Mouse (Mus musculus): ENCODE measurements around the gene Zbtb8os.
"Not testable (repeated sequence)": the region's sequence is repeated elsewhere in the genome, so short reads cannot be mapped to it uniquely, and the experiment has no call there.

Gene Zbtb8os

DNA sequence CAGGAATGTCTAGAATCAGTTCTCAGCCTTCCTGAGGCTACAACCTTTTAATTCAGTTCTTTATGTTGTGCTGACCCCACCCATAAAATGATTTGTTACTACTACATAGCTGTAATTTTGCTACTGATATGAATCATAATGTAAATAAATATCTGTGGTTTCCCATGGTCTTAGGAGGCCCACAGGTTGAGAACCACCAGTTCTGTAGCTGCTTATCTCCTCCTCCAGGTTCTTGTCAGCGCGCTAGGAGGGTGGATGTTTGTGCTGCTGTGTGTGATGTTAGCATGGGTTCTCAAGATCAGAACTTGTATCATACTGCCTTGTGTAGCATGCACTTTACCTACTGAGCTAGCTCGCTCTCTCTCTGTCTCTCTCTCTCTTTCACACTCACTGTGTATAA is 4.2 kb downstream of the Zbtb8os start:
- Histone ChIP-seq H3K4me3 (replicated peaks; ENCODE audit: low read length) (no peak overlapping the region), H3K36me3 (ENCODE audit: insufficient read depth, low read length) (peaks cover 70% of the 10 kb centered on the region), H3K4me1 (replicated peaks; ENCODE audit: low read depth, low read length) (peaks cover 14% of the 10 kb centered on the region), H3K9me3 (ENCODE audit: low read length) (no peaks in the 10 kb centered on the region), H3K27me3 (ENCODE audit: insufficient read depth, low read length) (no peaks in the 10 kb centered on the region)
- no peak for TF ChIP-seq POU5F1 (IDR thresholded peaks at IDR 0.05; ENCODE audit: borderline replicate concordance, low read length)
- no peak for TF ChIP-seq NANOG (IDR thresholded peaks at IDR 0.05; ENCODE audit: borderline replicate concordance, low read length)
- TF ChIP-seq CTCF (conservative IDR thresholded peaks at IDR 0.05; ENCODE audit: low read length) = no peak

DNA sequence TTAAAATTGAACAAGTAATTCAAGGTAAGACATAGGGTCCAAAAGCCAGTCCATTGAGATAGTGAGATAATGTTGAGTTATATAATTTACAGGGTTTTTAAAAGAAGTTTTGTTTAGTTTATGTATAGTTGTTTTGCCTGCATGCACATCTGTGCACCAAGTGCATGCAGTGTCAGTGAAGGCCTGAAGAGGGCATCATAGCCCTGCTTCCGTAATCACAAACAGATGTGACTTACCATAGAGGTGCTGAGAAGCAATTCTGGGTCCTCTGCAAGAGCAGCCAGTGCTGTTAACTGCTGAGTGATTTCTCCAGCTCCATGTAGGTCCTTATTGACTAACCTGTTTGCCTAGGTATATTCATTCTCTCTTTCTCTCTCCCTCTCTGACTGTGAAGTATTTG is 6.4 kb downstream of the Zbtb8os start:
- H3K4me1 ChIP-seq (replicated peaks; ENCODE audit: low read depth, low read length) = peaks cover 20% of the 10 kb centered on the region
- no peak for TF ChIP-seq POU5F1 (IDR thresholded peaks at IDR 0.05; ENCODE audit: borderline replicate concordance, low read length)
- TF ChIP-seq NANOG (IDR thresholded peaks at IDR 0.05; ENCODE audit: borderline replicate concordance, low read length) = no peak
- no peaks in the 10 kb centered on the region for H3K9me3 ChIP-seq (ENCODE audit: low read length)
- H3K27me3 ChIP-seq (ENCODE audit: insufficient read depth, low read length) = no peaks in the 10 kb centered on the region
- H3K36me3 ChIP-seq (ENCODE audit: insufficient read depth, low read length) = peaks cover 83% of the 10 kb centered on the region
- H3K4me3 ChIP-seq (replicated peaks; ENCODE audit: low read length) = no peak overlapping the region

DNA sequence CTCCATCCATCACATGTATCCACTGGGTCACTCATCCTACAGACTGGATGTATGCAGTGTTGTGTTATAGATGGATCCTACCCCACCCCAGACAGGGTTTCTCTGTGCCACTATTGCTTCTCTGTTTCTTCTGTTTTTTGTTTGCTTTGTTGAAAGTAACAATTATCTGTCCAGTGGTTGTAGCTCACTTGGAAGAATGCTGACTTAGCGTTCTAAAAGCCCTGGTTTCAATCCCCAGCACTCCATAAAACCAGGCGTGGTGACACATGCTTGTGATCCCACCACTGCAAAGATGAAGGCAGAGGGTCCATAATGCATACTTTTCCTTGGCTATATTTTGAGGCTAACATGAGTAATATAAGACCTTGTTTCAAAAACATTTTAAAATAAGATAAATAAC is 7.2 kb downstream of the Zbtb8os start:
- Histone ChIP-seq H3K4me1 (replicated peaks; ENCODE audit: low read depth, low read length) (peaks cover 12% of the 10 kb centered on the region), H3K27me3 (ENCODE audit: insufficient read depth, low read length) (no peaks in the 10 kb centered on the region), H3K36me3 (ENCODE audit: insufficient read depth, low read length) (peaks cover 78% of the 10 kb centered on the region), H3K9me3 (ENCODE audit: low read length) (no peaks in the 10 kb centered on the region), H3K4me3 (replicated peaks; ENCODE audit: low read length) (no peak overlapping the region)
- no peak for TF ChIP-seq POU5F1 (IDR thresholded peaks at IDR 0.05; ENCODE audit: borderline replicate concordance, low read length)
- no peak for TF ChIP-seq CTCF (conservative IDR thresholded peaks at IDR 0.05; ENCODE audit: low read length)
- TF ChIP-seq NANOG (IDR thresholded peaks at IDR 0.05; ENCODE audit: borderline replicate concordance, low read length) = no peak

DNA sequence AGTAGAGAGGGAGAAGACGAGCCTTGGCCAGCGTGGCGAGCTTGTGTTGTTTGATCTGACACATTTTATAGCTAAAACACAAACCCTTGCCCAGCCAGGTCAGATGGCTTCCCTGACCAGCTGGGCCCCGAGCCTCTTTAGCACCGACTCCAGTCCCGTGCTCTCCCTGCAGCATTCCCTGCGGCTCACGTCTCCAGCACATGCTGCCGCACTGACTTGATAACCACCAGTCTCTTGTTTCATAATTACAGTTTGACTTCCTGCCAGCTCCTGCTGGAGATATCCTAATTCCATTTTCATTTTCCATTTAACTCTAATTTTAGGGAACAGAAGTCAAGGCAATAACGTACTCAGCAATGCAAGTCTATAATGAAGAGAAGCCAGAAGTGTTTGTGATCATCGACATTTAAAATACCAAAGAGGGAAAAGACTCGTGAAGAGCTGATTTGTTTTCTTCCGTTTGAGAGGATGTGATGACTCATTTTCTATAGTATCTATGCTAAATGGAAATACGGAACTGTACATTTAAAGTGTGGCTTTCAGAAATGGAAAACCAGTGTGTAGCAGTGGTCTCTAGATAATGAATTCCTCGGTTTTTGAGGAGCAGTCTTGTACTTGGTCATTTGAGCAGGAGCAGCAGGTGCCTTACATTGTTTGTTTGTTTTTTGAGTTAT is 11.1 kb downstream of the Zbtb8os start:
- no peaks in the 10 kb centered on the region for H3K9me3 ChIP-seq (ENCODE audit: low read length)
- H3K36me3 ChIP-seq (ENCODE audit: insufficient read depth, low read length) = peaks cover 62% of the 10 kb centered on the region
- no peak overlapping the region for H3K4me3 ChIP-seq (replicated peaks; ENCODE audit: low read length)
- no peaks in the 10 kb centered on the region for H3K27me3 ChIP-seq (ENCODE audit: insufficient read depth, low read length)
- peaks cover 17% of the 10 kb centered on the region for H3K4me1 ChIP-seq (replicated peaks; ENCODE audit: low read depth, low read length)
- TF ChIP-seq CTCF (conservative IDR thresholded peaks at IDR 0.05; ENCODE audit: low read length) = no peak
- no peak for TF ChIP-seq NANOG (IDR thresholded peaks at IDR 0.05; ENCODE audit: borderline replicate concordance, low read length)
- no peak for TF ChIP-seq POU5F1 (IDR thresholded peaks at IDR 0.05; ENCODE audit: borderline replicate concordance, low read length)

DNA sequence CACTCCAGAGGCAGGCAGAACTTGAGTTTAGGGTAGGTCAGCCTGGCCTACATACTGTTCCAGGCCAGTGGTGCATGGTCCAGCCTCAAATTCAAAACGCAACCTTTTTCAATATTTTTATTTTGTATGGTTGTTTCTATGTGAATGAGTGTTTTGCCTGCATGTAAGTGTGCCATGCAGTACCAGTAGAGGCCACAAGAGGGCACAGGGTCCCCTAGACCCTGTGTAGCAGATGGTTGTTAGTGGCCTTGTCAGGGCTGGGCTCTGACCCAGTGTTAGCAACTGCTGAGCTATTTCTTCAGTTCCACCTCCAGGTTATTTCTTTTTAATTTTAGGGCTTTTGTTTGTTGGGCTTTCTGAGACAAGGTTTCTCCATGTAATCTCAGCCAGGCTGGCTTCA is 15.1 kb downstream of the Zbtb8os start:
- Histone ChIP-seq H3K36me3 (ENCODE audit: insufficient read depth, low read length) (peaks cover 61% of the 10 kb centered on the region), H3K27me3 (ENCODE audit: insufficient read depth, low read length) (no peaks in the 10 kb centered on the region), H3K9me3 (ENCODE audit: low read length) (no peaks in the 10 kb centered on the region), H3K4me3 (replicated peaks; ENCODE audit: low read length) (no peak overlapping the region), H3K4me1 (replicated peaks; ENCODE audit: low read depth, low read length) (peaks cover 36% of the 10 kb centered on the region)
- TF ChIP-seq CTCF (conservative IDR thresholded peaks at IDR 0.05; ENCODE audit: low read length) = peak; percentile 82
- TF ChIP-seq POU5F1 (IDR thresholded peaks at IDR 0.05; ENCODE audit: borderline replicate concordance, low read length) = no peak

DNA sequence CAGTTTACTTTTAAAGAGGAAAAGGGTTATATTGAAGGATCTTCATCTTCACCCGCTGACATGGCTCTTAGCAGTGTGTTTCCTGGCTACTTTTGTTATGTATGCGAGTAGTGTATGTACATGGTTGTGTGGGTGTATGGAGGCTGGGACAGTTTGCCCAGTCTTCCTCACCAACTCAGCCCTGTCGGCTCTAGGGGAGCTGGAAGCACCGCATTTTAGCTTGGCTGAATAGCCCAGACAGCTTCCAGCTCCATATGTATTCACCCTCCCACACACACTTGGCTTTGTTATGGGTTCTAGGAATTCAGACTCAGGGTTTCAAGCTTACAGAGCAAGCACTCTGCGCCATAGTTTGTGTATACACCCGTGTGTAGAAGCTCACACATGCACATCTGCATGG is 15.6 kb downstream of the Zbtb8os start:
- H3K27me3 ChIP-seq (ENCODE audit: insufficient read depth, low read length) = no peaks in the 10 kb centered on the region
- peaks cover 33% of the 10 kb centered on the region for H3K4me1 ChIP-seq (replicated peaks; ENCODE audit: low read depth, low read length)
- H3K9me3 ChIP-seq (ENCODE audit: low read length) = no peaks in the 10 kb centered on the region
- no peak overlapping the region for H3K4me3 ChIP-seq (replicated peaks; ENCODE audit: low read length)
- peaks cover 63% of the 10 kb centered on the region for H3K36me3 ChIP-seq (ENCODE audit: insufficient read depth, low read length)
- TF ChIP-seq CTCF (conservative IDR thresholded peaks at IDR 0.05; ENCODE audit: low read length) (no peak), POU5F1 (IDR thresholded peaks at IDR 0.05; ENCODE audit: borderline replicate concordance, low read length) (no peak), NANOG (IDR thresholded peaks at IDR 0.05; ENCODE audit: borderline replicate concordance, low read length) (no peak)

DNA sequence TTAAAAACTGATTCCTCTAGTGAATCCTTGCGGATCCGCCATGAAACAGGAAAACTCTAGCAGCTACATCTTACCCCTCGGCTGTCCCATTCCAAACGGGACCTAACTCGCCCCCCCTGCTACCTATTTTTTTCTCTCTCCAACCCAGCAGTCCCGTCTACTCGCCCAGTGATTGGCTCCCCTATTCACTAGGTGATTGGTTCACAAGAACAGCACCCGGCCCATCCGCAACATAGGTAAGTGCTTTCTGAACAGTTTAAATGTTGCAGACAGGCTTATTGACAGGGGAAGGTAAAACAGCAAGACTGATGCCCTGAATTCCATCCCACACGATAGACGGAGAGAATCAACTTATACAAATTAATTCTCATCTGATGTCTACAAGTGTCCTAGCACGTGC is 17.7 kb downstream of the Zbtb8os start:
- Histone ChIP-seq H3K36me3 (ENCODE audit: insufficient read depth, low read length) (peaks cover 70% of the 10 kb centered on the region), H3K4me3 (replicated peaks; ENCODE audit: low read length) (peak overlapping the region; percentile 73), H3K9me3 (ENCODE audit: low read length) (no peaks in the 10 kb centered on the region), H3K4me1 (replicated peaks; ENCODE audit: low read depth, low read length) (peaks cover 33% of the 10 kb centered on the region), H3K27me3 (ENCODE audit: insufficient read depth, low read length) (no peaks in the 10 kb centered on the region)
- TF ChIP-seq NANOG (IDR thresholded peaks at IDR 0.05; ENCODE audit: borderline replicate concordance, low read length) = no peak
- TF ChIP-seq CTCF (conservative IDR thresholded peaks at IDR 0.05; ENCODE audit: low read length) = no peak
- TF ChIP-seq POU5F1 (IDR thresholded peaks at IDR 0.05; ENCODE audit: borderline replicate concordance, low read length) = no peak

- TF ChIP-seq CTCF (conservative IDR thresholded peaks at IDR 0.05; ENCODE audit: low read length) (no peak), POU5F1 (IDR thresholded peaks at IDR 0.05; ENCODE audit: borderline replicate concordance, low read length) (no peak), NANOG (IDR thresholded peaks at IDR 0.05; ENCODE audit: borderline replicate concordance, low read length) (no peak)
- Histone ChIP-seq H3K4me3 (replicated peaks; ENCODE audit: low read length) (no peak overlapping the region), H3K27me3 (ENCODE audit: insufficient read depth, low read length) (no peaks in the 10 kb centered on the region), H3K9me3 (ENCODE audit: low read length) (no peaks in the 10 kb centered on the region), H3K4me1 (replicated peaks; ENCODE audit: low read depth, low read length) (peaks cover 38% of the 10 kb centered on the region), H3K36me3 (ENCODE audit: insufficient read depth, low read length) (peaks cover 77% of the 10 kb centered on the region)
These were observed 18.7 kb downstream of the Zbtb8os start for GRCm38 (mm10) chr4:129354236-129354635.

GRCm38 (mm10) chr4:129357613-129358163 is 22.2 kb downstream of the Zbtb8os start:
- Histone ChIP-seq H3K36me3 (ENCODE audit: insufficient read depth, low read length) (peaks cover 88% of the 10 kb centered on the region), H3K4me3 (replicated peaks; ENCODE audit: low read length) (no peak overlapping the region), H3K4me1 (replicated peaks; ENCODE audit: low read depth, low read length) (peaks cover 55% of the 10 kb centered on the region), H3K27me3 (ENCODE audit: insufficient read depth, low read length) (no peaks in the 10 kb centered on the region), H3K9me3 (ENCODE audit: low read length) (no peaks in the 10 kb centered on the region)
- TF ChIP-seq CTCF (conservative IDR thresholded peaks at IDR 0.05; ENCODE audit: low read length) (no peak), POU5F1 (IDR thresholded peaks at IDR 0.05; ENCODE audit: borderline replicate concordance, low read length) (no peak), NANOG (IDR thresholded peaks at IDR 0.05; ENCODE audit: borderline replicate concordance, low read length) (no peak)

DNA sequence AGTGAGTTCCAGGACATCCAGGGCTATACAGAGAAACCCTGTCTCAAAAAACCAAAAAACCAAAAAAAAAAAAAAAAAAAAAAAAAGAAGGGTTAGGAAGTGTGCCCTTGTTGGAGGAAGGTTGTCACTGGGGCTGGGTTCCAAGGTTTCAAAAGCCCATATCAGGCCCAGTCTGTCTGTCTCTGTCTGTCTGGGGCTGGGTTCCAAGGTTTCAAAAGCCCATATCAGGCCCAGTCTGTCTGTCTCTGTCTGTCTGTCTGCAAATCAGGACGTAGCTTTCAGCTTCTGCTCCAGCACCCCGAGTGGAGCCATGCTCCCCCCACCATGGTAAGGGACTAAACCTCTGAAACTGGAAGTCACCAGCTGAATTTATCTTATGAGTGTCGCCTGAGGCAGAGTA is 26.7 kb downstream of the Zbtb8os start:
- peaks cover 76% of the 10 kb centered on the region for H3K4me1 ChIP-seq (replicated peaks; ENCODE audit: low read depth, low read length)

More for the DNA sequence above, 26.7 kb downstream of the Zbtb8os start:
- H3K4me3 ChIP-seq (replicated peaks; ENCODE audit: low read length); H3K27me3 ChIP-seq (ENCODE audit: insufficient read depth, low read length); H3K9me3 ChIP-seq (ENCODE audit: low read length): not testable (repeated sequence)
- H3K36me3 ChIP-seq (ENCODE audit: insufficient read depth, low read length) = peaks cover 96% of the 10 kb centered on the region

All from E14TG2a.4 (cell line).